Mouse (Mus musculus): Measurements from ENCODE around the gene Gm21970. TPM values are rescaled to one million over a fixed set of nuclear protein-coding genes. Genes with fewer than 3 reads are reported as not detected.
A peak's percentile ranks its signal among the peaks of the same experiment; 100 is the strongest.

Gene Gm21970
- total RNA-seq, 2 experiments from 2014 or later = not detected

- intact Hi-C loops (cut with DNase I) = no loop called here
- DNase-seq = no peak
Measured at GRCm38 (mm10) chr16:91459841-91460370, 68.4 kb downstream of the Gm21970 start.

GRCm38 (mm10) chr16:91461066-91461638 is 69.6 kb downstream of the Gm21970 start:
- peak in 1 of 2 experiments; percentile 51 for DNase-seq
- intact Hi-C loops (cut with DNase I) = no loop called here

GRCm38 (mm10) chr16:91461773-91462181 is 70.3 kb downstream of the Gm21970 start:
- intact Hi-C loops (cut with DNase I) = no loop called here
- DNase-seq = peak in 1 of 2 experiments; percentile 35

GRCm38 (mm10) chr16:91462644-91463043 is 71.1 kb downstream of the Gm21970 start:
- intact Hi-C loops (cut with DNase I) = no loop called here
- peak; percentile 60 to 62 for DNase-seq

GRCm38 (mm10) chr16:91463400-91463799 is 71.9 kb downstream of the Gm21970 start:
- no peak for DNase-seq
- intact Hi-C loops (cut with DNase I) = no loop called here

- intact Hi-C loops (cut with DNase I) = no loop called here
- no peak for DNase-seq
Measured at GRCm38 (mm10) chr16:91463836-91464400, 72.4 kb downstream of the Gm21970 start.

- intact Hi-C loops (cut with DNase I) = no loop called here
Measured at GRCm38 (mm10) chr16:91464594-91465504, 73.3 kb downstream of the Gm21970 start.

GRCm38 (mm10) chr16:91465505-91466240 is 74.2 kb downstream of the Gm21970 start:
- DNase-seq = no peak
- intact Hi-C loops (cut with DNase I) = loop anchor here (2.0 kb wide), 1 partner anchor 19 kb away; the partner anchor contains the start of gene Ifnar1

More at GRCm38 (mm10) chr16:91464594-91465504, 73.3 kb downstream of the Gm21970 start:
- peak; percentile 91 to 92 for DNase-seq

- intact Hi-C loops (cut with DNase I) = loop anchor here (2.0 kb wide), 1 partner anchor 18 kb away; the partner anchor contains the start of gene Ifnar1
- DNase-seq = peak; percentile 60 to 61
Measured at GRCm38 (mm10) chr16:91466566-91466965, 75.0 kb downstream of the Gm21970 start.

Other genes starting within 250 kb of the Gm21970 start
- gene Olig2, start 166.3 kb upstream of the Gm21970 start, total RNA-seq (2021) = not detected
- gene Olig1, start 121.9 kb upstream of the Gm21970 start, total RNA-seq (2021) = not detected
- 10 to 100 TPM; 39.1 to 42.0 TPM for gene Ifnar2, start 18.9 kb upstream of the Gm21970 start, total RNA-seq (2021)
- gene Il10rb, start 14.4 kb downstream of the Gm21970 start, total RNA-seq (2021) = 100 to 1,000 TPM in 1 of 2 experiments, 10 to 100 TPM in 1; 82.7 to 101 TPM
- gene Ifnar1, start 93.5 kb downstream of the Gm21970 start, total RNA-seq (2021) = 10 to 100 TPM; 46.6 to 58.9 TPM
- 100 to 1,000 TPM; 116 to 132 TPM for gene Ifngr2, start 155.4 kb downstream of the Gm21970 start, total RNA-seq (2021)
- 10 to 100 TPM; 46.9 to 55.3 TPM for gene Tmem50b, start 206.1 kb downstream of the Gm21970 start, total RNA-seq (2021)
- gene Dnajc28, start 227.3 kb downstream of the Gm21970 start, total RNA-seq (2021) = 10 to 100 TPM in 1 of 2 experiments, 1 to 10 TPM in 1; 9.5 to 11.7 TPM